Mouse (Mus musculus): ENCODE measurements around the gene Abca1. TPM values are rescaled to one million over a fixed set of nuclear protein-coding genes. Genes with fewer than 3 reads are reported as not detected.

Abca1 gene
- polyA plus RNA-seq, 2 experiments from 2014 or later = 3.2 to 3.4 TPM

DNA sequence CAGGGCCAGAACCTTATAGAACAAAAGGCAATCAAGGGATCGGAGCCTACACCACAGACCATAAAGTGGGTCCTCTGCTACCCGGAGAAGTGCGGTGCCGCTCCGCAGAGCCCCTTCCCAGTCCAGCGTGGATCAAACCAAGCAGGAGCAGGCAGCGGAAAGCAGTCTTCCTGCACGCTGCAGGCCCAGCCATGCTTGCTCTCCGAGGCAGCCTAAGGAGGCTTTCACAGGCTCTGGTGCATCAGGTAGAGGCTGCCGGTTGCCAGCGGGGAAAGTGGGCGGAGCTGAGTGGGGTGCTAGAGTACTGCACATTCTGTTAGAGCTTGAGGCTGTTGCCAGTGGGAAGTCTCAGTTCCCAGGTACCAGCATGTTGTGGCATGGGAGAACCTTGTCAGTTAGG, 170.4 kb downstream of the Abca1 start, which contains the start of gene Nipsnap3a:
Gene Nipsnap3a (plus strand): TSS at position 25 of the 400 bp plus-strand sequence.
- no peak for ATAC-seq

DNA sequence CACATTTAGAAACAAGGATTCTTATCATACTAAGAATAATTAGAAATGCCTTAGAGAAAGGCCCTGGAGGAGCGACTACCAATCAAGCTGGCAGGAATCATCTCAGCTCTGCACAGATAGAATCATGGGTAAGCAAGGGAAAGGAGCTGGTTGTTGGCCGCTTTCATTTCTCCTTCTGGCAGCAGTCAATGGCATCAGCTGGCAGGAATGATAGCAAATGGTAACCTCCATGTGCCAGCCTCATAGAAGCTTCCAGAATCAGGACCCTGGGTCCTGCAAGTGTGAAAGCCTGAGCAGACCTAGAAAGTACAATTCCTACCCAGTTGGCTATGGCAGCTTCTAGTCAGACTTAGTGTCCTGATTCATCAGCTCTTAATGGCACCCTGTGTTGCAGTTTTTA, 173.4 kb downstream of the Abca1 start:
- no peak for ATAC-seq

DNA sequence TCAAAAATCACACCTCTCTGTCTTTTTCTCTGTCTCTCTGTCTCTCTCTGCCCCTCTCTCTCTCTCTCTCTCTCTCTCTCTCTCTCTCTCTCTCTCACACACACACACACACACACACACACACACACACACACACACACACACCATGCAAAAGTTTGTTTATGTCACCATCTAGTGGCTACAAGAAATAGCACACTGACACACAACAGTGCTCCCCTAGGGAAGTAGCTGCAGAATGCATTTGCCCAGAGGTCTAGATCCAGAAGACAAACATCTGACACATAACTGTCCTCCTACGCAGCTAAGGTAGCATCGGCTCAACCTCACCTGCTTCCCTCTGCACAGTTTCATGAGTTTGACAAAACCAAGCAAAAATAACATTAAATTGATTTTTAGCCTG, 174.5 kb downstream of the Abca1 start:
- ATAC-seq = no peak

Other genes starting within 250 kb of the Abca1 start
- gene Olfr272, start 240.7 kb downstream of the Abca1 start, polyA plus RNA-seq (2017; shearing (Covaris generic)) = not detected
- gene Olfr270, start 195.3 kb downstream of the Abca1 start, polyA plus RNA-seq (2017; shearing (Covaris generic)) = not detected
- not detected for gene Nipsnap3a, start 170.6 kb downstream of the Abca1 start, polyA plus RNA-seq (2017; shearing (Covaris generic))
- gene Nipsnap3b, start 148.0 kb downstream of the Abca1 start, polyA plus RNA-seq (2017; shearing (Covaris generic)) = 10 to 100 TPM; 69.3 to 80.6 TPM